Mouse (Mus musculus): ENCODE measurements at regions not wholly inside any gene's neighbourhood (a gene's known extent, or its start where the extent isn't known, plus 50 kb on each side); places are given as distances from the start of the nearest gene placed in this dataset.

DNA sequence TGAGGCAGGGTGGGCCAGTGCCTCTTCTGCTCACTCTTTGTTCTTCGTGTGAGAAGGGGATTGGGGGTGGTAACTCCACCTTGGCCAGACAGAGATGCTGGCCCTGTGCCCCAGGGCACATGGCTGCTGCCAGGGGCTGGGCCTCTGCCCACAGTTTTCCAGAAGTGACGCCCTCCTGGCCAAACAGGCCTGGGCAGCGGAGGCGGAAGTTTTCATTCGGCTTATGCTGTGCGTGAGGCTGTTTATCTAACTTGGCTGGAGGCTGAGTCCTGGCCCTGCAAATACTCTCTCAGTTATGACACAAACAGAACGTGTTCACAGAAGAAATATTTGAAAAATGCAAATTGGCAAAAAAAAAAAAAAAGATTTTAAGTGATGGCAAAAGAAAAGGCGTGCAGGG is 97.3 kb upstream of the Ptpn1 start:
- no peak for TF ChIP-seq POLR2A (IDR thresholded peaks at IDR 0.05; ENCODE audit: borderline replicate concordance, extremely low read depth, insufficient read depth, insufficient read length, poor library complexity, severe bottlenecking)
- no peak for TF ChIP-seq CTCF (IDR thresholded peaks at IDR 0.05; ENCODE audit: borderline replicate concordance, extremely low read depth, insufficient read depth, insufficient read length)
- DNase-seq (ENCODE audit: low read depth): peak; percentile 69

- DNase-seq (ENCODE audit: low read depth): peak; percentile 52
- peak; percentile 24; the same call in 1 of the 2 replicates for TF ChIP-seq CTCF (IDR thresholded peaks at IDR 0.05; ENCODE audit: borderline replicate concordance, extremely low read depth, insufficient read depth, insufficient read length)
- no peak for TF ChIP-seq POLR2A (IDR thresholded peaks at IDR 0.05; ENCODE audit: borderline replicate concordance, extremely low read depth, insufficient read depth, insufficient read length, poor library complexity, severe bottlenecking)
These were observed 98.4 kb upstream of the Ptpn1 start for GRCm38 (mm10) chr2:167833290-167833953.

- no peak for TF ChIP-seq CTCF (IDR thresholded peaks at IDR 0.05; ENCODE audit: borderline replicate concordance, extremely low read depth, insufficient read depth, insufficient read length)
These were observed 100.5 kb upstream of the Ptpn1 start for GRCm38 (mm10) chr2:167831076-167832039.

GRCm38 (mm10) chr2:167828258-167828657 is 103.6 kb upstream of the Ptpn1 start:
- no peak for DNase-seq (ENCODE audit: low read depth)
- TF ChIP-seq POLR2A (IDR thresholded peaks at IDR 0.05; ENCODE audit: borderline replicate concordance, extremely low read depth, insufficient read depth, insufficient read length, poor library complexity, severe bottlenecking) (no peak), CTCF (IDR thresholded peaks at IDR 0.05; ENCODE audit: borderline replicate concordance, extremely low read depth, insufficient read depth, insufficient read length) (no peak)

More at GRCm38 (mm10) chr2:167831076-167832039, 100.5 kb upstream of the Ptpn1 start:
- DNase-seq (ENCODE audit: low read depth): no peak

DNA sequence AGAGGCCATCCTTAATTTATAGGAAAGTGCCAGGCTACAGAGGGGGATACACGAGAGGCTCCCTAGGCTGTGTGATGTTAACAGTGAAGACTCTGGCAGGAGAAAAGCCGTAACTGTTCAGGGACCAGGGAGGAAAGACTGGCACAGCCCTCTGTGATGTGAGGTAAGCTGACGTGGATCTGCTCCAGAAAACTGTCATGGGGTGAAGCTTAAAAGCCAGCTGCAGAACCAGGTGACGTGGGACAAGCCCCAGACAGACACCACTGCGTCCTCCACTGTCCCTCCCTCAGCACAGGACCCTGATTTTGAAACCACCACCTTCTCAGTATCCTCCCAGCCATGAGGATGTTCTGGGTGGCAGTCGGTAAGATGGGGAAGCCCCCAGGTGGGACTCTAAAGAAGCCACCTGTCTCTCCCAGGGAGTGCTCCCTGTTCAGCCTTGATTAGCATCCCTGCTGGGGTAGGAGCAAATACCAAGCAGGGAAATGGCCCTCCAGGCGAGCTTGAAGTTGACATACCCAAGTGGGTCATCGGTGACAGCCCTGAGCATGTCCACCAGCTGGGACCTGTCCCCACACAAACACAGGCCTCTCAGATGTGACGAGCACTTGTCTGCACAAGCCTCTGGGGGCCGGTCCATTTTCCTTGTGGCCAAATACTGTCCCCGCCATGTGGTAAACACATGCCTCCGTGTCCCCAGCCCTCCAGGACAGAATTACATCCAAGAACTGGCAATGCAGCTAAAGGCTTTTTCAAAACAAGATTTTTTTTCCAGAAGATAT is 104.7 kb upstream of the Ptpn1 start:
- no peak for DNase-seq (ENCODE audit: low read depth)
- TF ChIP-seq POLR2A (IDR thresholded peaks at IDR 0.05; ENCODE audit: borderline replicate concordance, extremely low read depth, insufficient read depth, insufficient read length, poor library complexity, severe bottlenecking) (no peak), CTCF (IDR thresholded peaks at IDR 0.05; ENCODE audit: borderline replicate concordance, extremely low read depth, insufficient read depth, insufficient read length) (no peak)

DNA sequence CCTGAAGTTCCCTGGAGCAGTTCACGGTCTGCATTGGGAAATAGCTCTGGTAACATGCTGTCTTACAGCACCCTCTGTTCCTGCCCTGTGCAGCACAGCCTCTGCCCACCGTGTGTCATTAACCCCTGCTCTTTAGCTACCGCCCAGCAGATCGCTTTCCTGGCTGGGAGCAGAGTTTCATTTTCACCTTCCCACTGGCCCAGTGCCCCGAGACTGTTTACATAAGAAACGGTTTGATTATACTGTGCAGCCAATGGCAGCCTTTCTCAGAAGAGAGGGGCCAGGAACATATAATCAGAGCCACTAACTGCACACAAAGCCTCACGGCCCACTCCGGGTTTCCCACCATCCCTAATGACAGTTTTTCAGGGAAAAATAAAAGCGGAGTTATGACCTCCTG is 108.3 kb upstream of the Ptpn1 start:
- peak; percentile 79 for DNase-seq (ENCODE audit: low read depth)
- TF ChIP-seq CTCF (IDR thresholded peaks at IDR 0.05; ENCODE audit: borderline replicate concordance, extremely low read depth, insufficient read depth, insufficient read length): no peak
- TF ChIP-seq POLR2A (IDR thresholded peaks at IDR 0.05; ENCODE audit: borderline replicate concordance, extremely low read depth, insufficient read depth, insufficient read length, poor library complexity, severe bottlenecking): no peak

- no peak for DNase-seq (ENCODE audit: low read depth)
- TF ChIP-seq CTCF (IDR thresholded peaks at IDR 0.05; ENCODE audit: borderline replicate concordance, extremely low read depth, insufficient read depth, insufficient read length) (no peak), POLR2A (IDR thresholded peaks at IDR 0.05; ENCODE audit: borderline replicate concordance, extremely low read depth, insufficient read depth, insufficient read length, poor library complexity, severe bottlenecking) (no peak)
These were observed 108.8 kb upstream of the Ptpn1 start for GRCm38 (mm10) chr2:167823044-167823443.

DNA sequence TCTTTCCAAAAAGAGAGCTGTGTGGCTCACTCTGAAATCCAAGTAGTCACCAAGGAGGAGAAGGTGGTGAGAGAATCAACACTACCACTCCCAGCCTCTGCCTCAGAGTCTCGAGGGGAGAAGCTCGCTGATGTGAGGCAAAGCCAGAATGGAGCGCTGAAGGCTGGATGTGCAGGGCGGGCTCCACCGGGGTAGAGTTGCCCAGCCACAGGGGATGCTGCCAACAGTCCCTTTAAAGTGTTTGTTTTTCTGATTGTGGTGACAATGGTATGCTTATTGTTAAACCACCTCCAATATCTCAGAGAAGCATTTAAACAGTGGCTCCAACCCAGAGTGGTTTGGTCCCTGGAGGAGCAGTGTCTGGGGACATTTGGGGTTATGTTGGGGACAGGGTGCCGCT is 110.7 kb upstream of the Ptpn1 start:
- TF ChIP-seq CTCF (IDR thresholded peaks at IDR 0.05; ENCODE audit: borderline replicate concordance, extremely low read depth, insufficient read depth, insufficient read length) (no peak), POLR2A (IDR thresholded peaks at IDR 0.05; ENCODE audit: borderline replicate concordance, extremely low read depth, insufficient read depth, insufficient read length, poor library complexity, severe bottlenecking) (no peak)
- no peak for DNase-seq (ENCODE audit: low read depth)

DNA sequence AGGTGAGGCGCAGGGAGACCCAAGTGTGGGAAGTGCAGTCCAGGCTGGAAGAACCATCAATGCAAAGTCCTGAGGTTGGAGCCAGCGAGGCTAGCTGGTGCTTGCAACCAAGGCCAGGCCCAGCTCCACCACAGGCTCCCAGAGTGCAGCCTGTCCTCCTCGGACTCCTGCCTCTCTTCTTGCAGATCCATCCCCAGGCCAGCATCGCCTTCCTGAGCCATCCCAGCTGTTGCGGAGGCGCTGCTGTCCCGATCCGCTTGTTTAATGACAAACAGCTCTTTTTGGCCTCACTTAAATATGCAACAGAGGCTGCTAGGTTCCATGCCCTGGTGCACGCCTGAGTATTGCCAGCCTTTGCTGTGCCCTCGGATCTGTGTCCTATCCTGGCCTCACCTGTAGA is 113.1 kb upstream of the Ptpn1 start:
- DNase-seq (ENCODE audit: low read depth): no peak
- TF ChIP-seq CTCF (IDR thresholded peaks at IDR 0.05; ENCODE audit: borderline replicate concordance, extremely low read depth, insufficient read depth, insufficient read length) (no peak), POLR2A (IDR thresholded peaks at IDR 0.05; ENCODE audit: borderline replicate concordance, extremely low read depth, insufficient read depth, insufficient read length, poor library complexity, severe bottlenecking) (no peak)

DNA sequence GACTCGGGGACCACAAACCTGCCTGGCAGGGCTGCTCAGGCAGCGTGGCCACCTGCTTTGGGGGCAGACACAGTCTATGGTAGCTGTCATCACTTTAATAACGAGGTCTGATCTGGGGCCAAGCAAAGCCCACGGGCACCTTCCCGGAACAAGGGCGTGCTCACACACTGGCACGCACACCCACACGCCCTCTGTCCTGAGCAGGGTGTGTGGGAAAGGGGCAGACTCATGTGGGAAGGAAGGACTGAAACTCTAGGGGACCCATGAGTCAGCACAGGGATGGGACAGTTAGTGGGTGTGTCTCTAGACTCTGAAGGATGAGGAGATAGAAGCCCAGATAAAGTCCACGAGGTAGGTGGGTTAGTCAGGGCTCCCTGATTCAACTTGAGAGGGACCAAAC is 114.8 kb upstream of the Ptpn1 start:
- no peak for DNase-seq (ENCODE audit: low read depth)
- no peak for TF ChIP-seq CTCF (IDR thresholded peaks at IDR 0.05; ENCODE audit: borderline replicate concordance, extremely low read depth, insufficient read depth, insufficient read length)
- TF ChIP-seq POLR2A (IDR thresholded peaks at IDR 0.05; ENCODE audit: borderline replicate concordance, extremely low read depth, insufficient read depth, insufficient read length, poor library complexity, severe bottlenecking): no peak

GRCm38 (mm10) chr2:167815123-167815522 is 116.7 kb upstream of the Ptpn1 start:
- no peak for TF ChIP-seq POLR2A (IDR thresholded peaks at IDR 0.05; ENCODE audit: borderline replicate concordance, extremely low read depth, insufficient read depth, insufficient read length, poor library complexity, severe bottlenecking)
- TF ChIP-seq CTCF (IDR thresholded peaks at IDR 0.05; ENCODE audit: borderline replicate concordance, extremely low read depth, insufficient read depth, insufficient read length): no peak
- DNase-seq (ENCODE audit: low read depth): no peak
